Mouse (Mus musculus) kidney, adult 11 months (tissue): Measurements from ENCODE around the gene Atp5s.

ENCODE experiments used
- DNase-seq: peaks from one replicate; pipeline ENCODE4 v3.0.0; 2022

The Atp5s gene

DNA sequence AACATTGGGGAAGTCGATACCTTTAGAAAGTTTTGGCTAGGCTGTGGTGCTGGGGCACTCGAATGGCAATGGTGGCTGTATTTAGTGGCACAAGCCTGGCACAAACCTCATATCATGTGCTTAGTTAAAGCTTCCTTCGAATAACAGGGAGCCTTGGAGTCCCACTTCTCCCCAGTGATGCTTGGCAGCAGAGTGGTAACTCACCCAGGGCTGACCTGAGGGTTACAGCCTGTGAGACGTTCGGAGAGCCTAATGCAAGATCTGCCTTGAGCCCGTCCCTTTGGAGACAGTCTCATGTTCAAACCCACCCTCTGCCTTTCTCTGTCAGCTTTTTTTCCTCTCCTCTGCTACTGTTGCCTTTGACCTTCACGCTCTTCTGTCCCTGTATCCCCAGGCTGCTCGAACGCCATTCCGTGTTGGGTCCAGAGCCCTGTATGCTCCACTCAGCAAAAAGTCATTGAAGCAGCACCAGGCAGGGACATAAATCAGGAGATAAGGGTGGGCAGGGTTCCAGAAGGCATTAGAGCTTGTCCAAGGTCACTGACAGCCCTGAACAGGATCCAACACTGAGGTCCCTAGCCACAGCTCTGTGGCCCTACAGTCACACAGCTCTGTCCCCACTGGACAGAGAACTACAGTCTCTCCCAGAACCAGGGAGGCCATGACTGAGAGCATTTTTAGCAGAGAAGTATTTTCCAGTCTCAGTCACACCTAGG, 57.3 kb downstream of the Atp5s start:
- peak; percentile 97 for DNase-seq

DNA sequence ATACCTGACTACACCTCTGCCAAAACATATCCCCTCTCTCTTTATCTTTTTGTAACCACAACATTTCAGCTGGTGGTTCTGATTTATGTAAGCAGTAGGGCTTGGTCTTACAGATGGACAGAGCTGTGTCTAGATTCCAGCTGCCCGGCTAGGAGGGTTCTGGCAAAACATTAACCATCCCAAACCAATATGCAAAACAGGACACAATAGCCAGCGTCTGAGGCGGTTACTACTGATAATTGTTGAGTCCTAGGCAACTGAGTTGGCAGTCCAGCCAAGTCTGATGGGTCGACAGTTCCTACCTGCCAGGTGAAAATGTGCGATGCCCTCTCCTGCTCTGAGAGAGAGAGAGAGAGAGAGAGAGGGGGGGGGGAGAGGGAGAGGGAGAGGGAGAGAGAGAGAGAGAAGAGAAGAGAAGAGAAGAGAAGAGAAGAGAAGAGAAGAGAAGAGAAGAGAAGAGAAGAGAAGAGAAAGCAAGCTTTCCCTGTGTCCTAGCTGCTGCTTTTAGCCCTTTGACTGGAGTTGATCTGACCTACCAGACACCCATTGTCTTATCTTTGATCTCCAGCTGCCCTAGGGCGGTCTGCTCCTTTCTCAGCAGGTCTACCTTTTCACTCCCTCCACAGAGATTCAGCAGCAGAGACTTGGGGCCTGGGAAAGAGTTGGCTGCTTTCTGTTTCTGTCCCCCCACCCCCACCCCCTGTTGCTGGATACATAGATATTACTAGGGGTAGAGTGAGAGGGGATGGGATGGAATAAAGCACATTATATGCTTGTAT, 58.7 kb downstream of the Atp5s start:
- DNase-seq: peak; percentile 90

DNA sequence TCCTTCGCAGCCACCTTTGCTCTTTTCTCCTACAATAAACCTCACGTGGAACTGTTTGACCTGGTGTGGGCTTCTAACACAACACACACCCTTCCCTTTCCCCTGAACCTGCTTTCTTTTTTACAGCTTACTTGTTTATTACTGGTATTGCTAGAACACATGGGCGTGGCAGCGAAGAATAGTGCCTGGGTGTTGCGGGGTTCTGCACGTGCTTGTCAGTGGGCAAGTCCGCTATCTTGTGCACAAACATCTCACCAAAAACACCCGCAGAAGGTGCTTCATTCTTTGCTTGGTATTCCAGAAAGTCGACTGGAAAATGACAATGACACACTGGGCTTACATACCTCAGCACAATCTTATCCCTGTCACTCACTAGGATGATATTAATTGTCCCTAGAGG, 60.7 kb downstream of the Atp5s start:
- DNase-seq: no peak

DNA sequence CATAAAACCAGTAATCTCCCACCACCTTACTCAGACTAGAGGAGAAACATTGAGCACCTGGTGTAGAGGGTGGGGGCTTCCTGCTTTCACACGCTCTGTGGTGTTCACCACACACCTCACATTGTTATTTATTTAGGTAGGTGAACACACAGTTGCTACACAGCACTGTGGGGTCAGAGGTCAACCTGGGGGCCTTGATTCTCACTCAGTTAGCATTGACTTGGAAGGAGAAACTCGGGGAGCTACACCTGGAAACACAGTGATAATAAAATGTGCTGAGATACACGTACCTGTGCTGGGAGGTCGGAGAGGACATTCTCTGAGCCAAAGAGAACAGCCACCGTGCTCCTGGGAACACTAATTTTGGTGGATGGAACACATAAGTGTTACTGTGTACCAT, 63.6 kb downstream of the Atp5s start:
- no peak for DNase-seq

DNA sequence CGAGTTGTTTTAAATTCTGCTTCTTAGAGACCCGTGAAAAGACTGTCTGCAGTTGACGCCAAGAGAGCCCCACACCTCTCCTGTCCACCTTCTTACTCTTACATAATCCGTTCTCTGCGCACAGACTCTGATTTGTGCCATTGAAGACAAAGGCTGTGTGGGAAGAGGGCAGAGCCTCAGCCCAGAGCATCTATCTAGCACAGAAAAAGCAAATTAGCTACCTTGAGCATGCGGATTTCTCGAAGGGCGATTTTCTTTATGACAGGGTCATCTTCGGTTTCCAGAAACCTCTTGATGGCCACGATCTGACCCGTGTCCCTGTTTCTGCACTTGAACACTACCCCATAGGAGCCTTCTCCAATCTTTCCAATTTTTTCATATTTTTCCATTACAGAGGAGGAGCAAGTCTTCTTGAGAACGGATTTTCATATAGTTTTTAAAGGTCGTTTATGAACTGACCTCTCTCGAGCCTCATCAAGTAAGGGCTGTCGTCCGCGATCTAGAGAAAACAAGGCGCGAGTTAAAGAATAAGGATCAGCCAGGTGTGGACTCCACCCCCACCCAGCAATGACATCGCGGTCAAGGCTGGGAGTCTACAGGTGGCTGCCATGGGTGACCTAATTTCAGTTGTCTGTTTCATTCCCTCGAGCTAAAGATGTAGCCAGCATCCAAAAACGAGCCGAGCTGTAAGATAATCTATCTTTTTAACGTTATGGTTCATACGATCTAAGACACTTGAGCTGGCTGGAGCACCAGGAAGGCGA, 65.2 kb downstream of the Atp5s start:
- DNase-seq: peak; percentile 66

DNA sequence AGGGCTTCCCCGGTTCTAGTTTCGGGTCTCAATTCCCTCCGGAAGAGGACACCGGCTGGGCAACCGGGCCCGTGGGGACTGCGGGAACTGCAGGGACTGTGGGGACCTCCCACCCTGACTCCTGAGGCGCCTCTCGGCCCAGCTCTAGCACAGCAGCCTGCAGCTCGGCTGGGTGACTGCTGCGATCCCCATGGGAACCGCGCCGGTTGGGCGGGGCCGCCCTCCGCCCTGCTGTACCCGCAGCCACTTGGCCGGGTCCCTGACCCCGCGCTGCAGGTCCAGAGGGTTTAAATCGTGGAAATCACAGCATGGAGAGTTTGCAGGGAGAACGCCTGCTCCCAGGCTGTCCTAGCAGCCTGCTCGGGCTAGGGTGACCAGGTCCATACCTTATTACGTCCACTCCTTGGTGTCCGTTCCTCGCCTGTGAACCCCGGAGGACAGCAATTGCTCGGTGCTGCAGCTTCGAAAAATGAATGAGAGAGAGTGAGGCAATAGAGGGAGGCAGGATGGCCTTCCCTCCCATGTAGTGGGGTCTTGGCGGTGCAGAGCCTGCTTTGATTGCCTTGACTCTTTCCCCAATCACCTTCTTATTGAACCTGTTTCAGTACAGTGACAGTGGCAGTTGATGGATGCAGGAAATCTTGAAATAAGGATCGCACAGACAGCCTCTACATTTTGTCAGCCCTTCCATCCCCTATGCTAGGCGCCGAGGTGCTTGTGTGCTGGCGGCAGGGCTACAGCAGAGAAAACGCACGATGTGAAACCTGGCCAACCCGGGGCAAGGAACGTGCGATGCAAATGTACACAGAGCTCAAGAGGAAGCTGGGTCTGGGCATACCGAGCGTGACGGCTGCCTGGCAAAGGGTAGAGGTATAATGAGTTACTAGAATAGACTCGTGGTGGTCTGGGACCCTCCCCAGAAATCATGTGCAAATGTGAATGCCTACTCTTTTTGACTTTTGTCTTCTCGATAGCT, 66.1 kb downstream of the Atp5s start, which contains the start of gene Cdkl1:
Gene Cdkl1, minus strand, starts transcription at position 738 of the 976 bp plus-strand sequence.
- DNase-seq: peak; percentile 88
